Mouse (Mus musculus): Measurements from ENCODE around the gene Adcy4.

DNA sequence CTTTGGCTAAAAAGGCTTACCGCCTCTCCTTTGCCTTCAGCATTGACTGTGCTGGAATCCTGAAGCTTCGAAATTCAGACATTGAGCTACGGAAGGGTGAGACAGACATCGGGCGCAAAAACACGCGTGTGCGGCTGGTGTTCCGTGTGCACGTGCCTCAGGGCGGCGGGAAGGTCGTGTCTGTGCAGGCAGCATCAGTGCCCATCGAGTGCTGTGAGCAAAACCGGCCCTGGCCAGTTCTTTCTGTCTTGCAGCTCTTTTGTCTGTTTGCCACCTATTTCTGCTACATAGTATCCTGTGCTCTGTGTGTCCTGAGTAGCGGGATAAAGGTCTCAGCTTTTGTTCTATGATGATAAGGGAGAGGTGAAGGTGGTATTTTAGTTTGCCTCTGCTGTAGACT, 46.0 kb upstream of the Adcy4 start:
- TF ChIP-seq POLR2A (IDR thresholded peaks at IDR 0.05; ENCODE audit: control insufficient read depth, extremely low read depth, insufficient read depth, low read length, poor library complexity) (no peak), CTCF (IDR thresholded peaks at IDR 0.05; ENCODE audit: borderline replicate concordance, control insufficient read depth, extremely low read depth, insufficient read depth, low read length, poor library complexity) (no peak)

Data from thymus, adult 2 months (tissue).